Mouse (Mus musculus): ENCODE results near the gene Tagln3. TPM values are rescaled to one million over a fixed set of nuclear protein-coding genes. Genes with fewer than 3 reads are reported as not detected.

The Tagln3 gene
- polyA plus RNA-seq, 1 experiment from 2014 or later = 390 TPM

GRCm38 (mm10) chr16:45713878-45714277, 10.5 kb downstream of the Tagln3 start:
- no peak overlapping the region for H3K27ac ChIP-seq
- H3K27me3 ChIP-seq (replicated peaks) = no peaks in the 10 kb centered on the region
- no peaks in the 10 kb centered on the region for H3K9me3 ChIP-seq
- H3K9ac ChIP-seq = no peak overlapping the region
- H3K36me3 ChIP-seq (replicated peaks) = peaks cover 31% of the 10 kb centered on the region
- H3K4me1 ChIP-seq = 0 out of 2 replicates have a peak, but pooled peaks cover 2% of the 10 kb centered on the region
- no peak overlapping the region for H3K4me2 ChIP-seq
- ATAC-seq (replicated peaks) = no peak
- H3K4me3 ChIP-seq = no peak overlapping the region
- 74% methylated on average over 1 of the region's 1 CpGs for WGBS

GRCm38 (mm10) chr16:45713261-45713660, 11.1 kb downstream of the Tagln3 start:
- Histone ChIP-seq H3K36me3 (replicated peaks) (peaks cover 25% of the 10 kb centered on the region), H3K4me3 (no peak overlapping the region), H3K27me3 (replicated peaks) (no peaks in the 10 kb centered on the region), H3K9me3 (no peaks in the 10 kb centered on the region), H3K4me2 (no peak overlapping the region), H3K4me1 (0 out of 2 replicates have a peak, but pooled peaks cover 2% of the 10 kb centered on the region), H3K9ac (no peak overlapping the region), H3K27ac (no peak overlapping the region)
- ATAC-seq (replicated peaks) = no peak
- 67% methylated on average over 5 of the region's 5 CpGs for WGBS

- Histone ChIP-seq H3K9ac (no peak overlapping the region), H3K9me3 (no peaks in the 10 kb centered on the region), H3K4me1 (0 out of 2 replicates have a peak, but pooled peaks cover 2% of the 10 kb centered on the region), H3K27me3 (replicated peaks) (no peaks in the 10 kb centered on the region), H3K27ac (no peak overlapping the region), H3K4me2 (no peak overlapping the region), H3K4me3 (no peak overlapping the region), H3K36me3 (replicated peaks) (peaks cover 13% of the 10 kb centered on the region; the same call in 1 of the 2 replicates)
- ATAC-seq (replicated peaks) = peak; percentile 12; the same call in 1 of the 2 replicates
- 70% methylated on average over 7 of the region's 7 CpGs for WGBS
Observed at GRCm38 (mm10) chr16:45711263-45711662, 13.1 kb downstream of the Tagln3 start.

- no peak for ATAC-seq (replicated peaks)
- H3K4me1 ChIP-seq = peaks cover 5% of the 10 kb centered on the region
- no peaks in the 10 kb centered on the region for H3K36me3 ChIP-seq (replicated peaks)
- no peak overlapping the region for H3K27ac ChIP-seq
- no peaks in the 10 kb centered on the region for H3K9me3 ChIP-seq
- 82% methylated on average over 5 of the region's 5 CpGs for WGBS
- H3K4me2 ChIP-seq = no peak overlapping the region
- no peak overlapping the region for H3K4me3 ChIP-seq
- H3K9ac ChIP-seq = no peak overlapping the region
- no peaks in the 10 kb centered on the region for H3K27me3 ChIP-seq (replicated peaks)
Observed at GRCm38 (mm10) chr16:45699301-45699700, 25.1 kb downstream of the Tagln3 start.

- ATAC-seq (replicated peaks) = peak; percentile 60; the same call in 1 of the 2 replicates
Observed at GRCm38 (mm10) chr16:45697996-45698395, 26.4 kb downstream of the Tagln3 start.

GRCm38 (mm10) chr16:45695445-45696160, 28.8 kb downstream of the Tagln3 start:
- Histone ChIP-seq H3K27me3 (replicated peaks) (no peaks in the 10 kb centered on the region), H3K9me3 (no peaks in the 10 kb centered on the region), H3K27ac (no peak overlapping the region), H3K4me3 (no peak overlapping the region), H3K4me1 (peaks cover 6% of the 10 kb centered on the region), H3K36me3 (replicated peaks) (no peaks in the 10 kb centered on the region), H3K9ac (no peak overlapping the region), H3K4me2 (no peak overlapping the region)
- ATAC-seq (replicated peaks) = no peak
- WGBS = 70% methylated on average over 9 of the region's 9 CpGs

More at GRCm38 (mm10) chr16:45697996-45698395, 26.4 kb downstream of the Tagln3 start:
- Histone ChIP-seq H3K9ac (no peak overlapping the region), H3K9me3 (no peaks in the 10 kb centered on the region), H3K27ac (no peak overlapping the region), H3K27me3 (replicated peaks) (no peaks in the 10 kb centered on the region), H3K4me2 (no peak overlapping the region), H3K4me1 (peaks cover 5% of the 10 kb centered on the region), H3K4me3 (no peak overlapping the region), H3K36me3 (replicated peaks) (no peaks in the 10 kb centered on the region)
- WGBS = 52% methylated on average over 6 of the region's 6 CpGs

GRCm38 (mm10) chr16:45693558-45693957, 30.9 kb downstream of the Tagln3 start, which contains the start of gene Tmprss7:
Tmprss7 (minus strand) TSS chr16:45693658.
- 0 out of 2 replicates have a peak within 1 kb of the TSS, but pooled peaks have one; percentile 5 for H3K27ac ChIP-seq

GRCm38 (mm10) chr16:45692851-45693250, 31.6 kb downstream of the Tagln3 start:
- H3K4me3 ChIP-seq = no peak overlapping the region
- WGBS = 20% methylated on average over 3 of the region's 3 CpGs
- H3K27me3 ChIP-seq (replicated peaks) = no peaks in the 10 kb centered on the region
- no peak overlapping the region for H3K27ac ChIP-seq
- no peak overlapping the region for H3K9ac ChIP-seq
- no peaks in the 10 kb centered on the region for H3K9me3 ChIP-seq
- H3K4me2 ChIP-seq = no peak overlapping the region
- no peak for ATAC-seq (replicated peaks)
- peaks cover 14% of the 10 kb centered on the region for H3K4me1 ChIP-seq
- no peaks in the 10 kb centered on the region for H3K36me3 ChIP-seq (replicated peaks)

More at GRCm38 (mm10) chr16:45693558-45693957, 30.9 kb downstream of the Tagln3 start, which contains the start of gene Tmprss7:
- Histone ChIP-seq H3K36me3 (replicated peaks) (no peaks in the 10 kb centered on the region), H3K4me3 (no peak within 1 kb of the TSS), H3K27me3 (replicated peaks) (no peaks in the 10 kb centered on the region), H3K4me2 (no peak within 1 kb of the TSS), H3K9ac (no peak within 1 kb of the TSS), H3K4me1 (peaks cover 14% of the 10 kb centered on the region), H3K9me3 (no peaks in the 10 kb centered on the region)
- WGBS = 59% methylated on average over 10 of the region's 10 CpGs
- no peak for ATAC-seq (replicated peaks)

GRCm38 (mm10) chr16:45690178-45690577, 34.2 kb downstream of the Tagln3 start:
- H3K36me3 ChIP-seq (replicated peaks) = no peaks in the 10 kb centered on the region
- no peaks in the 10 kb centered on the region for H3K27me3 ChIP-seq (replicated peaks)
- no peak overlapping the region for H3K9ac ChIP-seq
- no peaks in the 10 kb centered on the region for H3K9me3 ChIP-seq
- H3K4me1 ChIP-seq = peaks cover 9% of the 10 kb centered on the region
- 4% methylated on average over 4 of the region's 4 CpGs for WGBS
- H3K4me3 ChIP-seq = no peak overlapping the region
- ATAC-seq (replicated peaks) = peak; percentile 83
- H3K27ac ChIP-seq = peak overlapping the region; percentile 71
- H3K4me2 ChIP-seq = 0 out of 2 replicates have a peak overlapping the region, but pooled peaks have one; percentile 10

GRCm38 (mm10) chr16:45686833-45687232, 37.6 kb downstream of the Tagln3 start:
- ATAC-seq (replicated peaks) = no peak
- WGBS = 85% methylated on average over 3 of the region's 3 CpGs

GRCm38 (mm10) chr16:45685295-45685694, 39.1 kb downstream of the Tagln3 start:
- no peak overlapping the region for H3K4me2 ChIP-seq
- H3K27ac ChIP-seq = no peak overlapping the region
- H3K4me3 ChIP-seq = no peak overlapping the region
- H3K36me3 ChIP-seq (replicated peaks) = no peaks in the 10 kb centered on the region
- no peaks in the 10 kb centered on the region for H3K27me3 ChIP-seq (replicated peaks)
- ATAC-seq (replicated peaks) = no peak
- H3K9ac ChIP-seq = no peak overlapping the region
- 68% methylated on average over 3 of the region's 3 CpGs for whole genome bisulfite sequencing
- H3K4me1 ChIP-seq = peaks cover 4% of the 10 kb centered on the region
- H3K9me3 ChIP-seq = no peaks in the 10 kb centered on the region

More at GRCm38 (mm10) chr16:45686833-45687232, 37.6 kb downstream of the Tagln3 start:
- Histone ChIP-seq H3K4me1 (peaks cover 9% of the 10 kb centered on the region), H3K36me3 (replicated peaks) (no peaks in the 10 kb centered on the region), H3K9me3 (no peaks in the 10 kb centered on the region), H3K4me3 (no peak overlapping the region), H3K27ac (no peak overlapping the region), H3K9ac (no peak overlapping the region), H3K27me3 (replicated peaks) (no peaks in the 10 kb centered on the region), H3K4me2 (no peak overlapping the region)

- H3K9me3 ChIP-seq = no peaks in the 10 kb centered on the region
- 16% methylated on average over 8 of the region's 8 CpGs for WGBS
- no peaks in the 10 kb centered on the region; the same call in 1 of the 2 replicates for H3K4me1 ChIP-seq
- no peak; the same call in 1 of the 2 replicates for ATAC-seq (replicated peaks)
- no peak overlapping the region for H3K4me3 ChIP-seq
- no peak overlapping the region for H3K27ac ChIP-seq
- no peak overlapping the region for H3K9ac ChIP-seq
- H3K4me2 ChIP-seq = no peak overlapping the region
- no peaks in the 10 kb centered on the region for H3K36me3 ChIP-seq (replicated peaks)
- no peaks in the 10 kb centered on the region for H3K27me3 ChIP-seq (replicated peaks)
Observed at GRCm38 (mm10) chr16:45684815-45685214, 39.6 kb downstream of the Tagln3 start.
